35 mouse cellular contexts compared by ENCODE assay signal in genomic region chr3:58512740-58513139, GRCm38 (mm10).
"Had no signal": no experiment of that assay in that cellular context is flagged by ENCODE, and none has a peak within 500 bp of the region (broad histone marks: within the 10 kb centered on the region; RNA-seq: fewer than 3 reads in every experiment).

No protein-coding gene starts in this region.

- H3K4me2 ChIP-seq: heart, embryonic 11.5 days; heart, embryonic 12.5 days; heart, embryonic 13.5 days; heart, embryonic 15.5 days; hindbrain, embryonic 12.5 days; hindbrain, embryonic 13.5 days; hindbrain, embryonic 14.5 days; hindbrain, embryonic 15.5 days; intestine, embryonic 15.5 days; kidney, embryonic 15.5 days had no signal

- ATAC-seq: hindbrain, embryonic 16.5 days; hindbrain, postnatal 0 days; inflammation-experienced regulatory T-cells, adult 6 months; intestine, embryonic 15.5 days; intestine, embryonic 16.5 days; intestine, postnatal 0 days had no signal

- H3K9ac ChIP-seq: heart, embryonic 12.5 days; heart, embryonic 13.5 days; heart, embryonic 15.5 days; hindbrain, embryonic 12.5 days; hindbrain, embryonic 13.5 days; hindbrain, embryonic 14.5 days; hindbrain, embryonic 15.5 days; intestine, embryonic 15.5 days; kidney, embryonic 15.5 days had no signal

- H3K27ac ChIP-seq: heart, embryonic 10.5 days; heart, embryonic 13.5 days; heart, embryonic 15.5 days; hindbrain, embryonic 10.5 days; hindbrain, embryonic 12.5 days; hindbrain, embryonic 13.5 days; hindbrain, embryonic 14.5 days; hindbrain, embryonic 15.5 days; hindbrain, postnatal 0 days; intestine, embryonic 15.5 days; kidney, embryonic 15.5 days; kidney, postnatal 0 days; layer of hippocampus, adult 2 months had no signal

- H3K27me3 ChIP-seq: heart, embryonic 12.5 days; heart, embryonic 13.5 days; heart, embryonic 15.5 days; hindbrain, embryonic 12.5 days; hindbrain, embryonic 13.5 days; hindbrain, embryonic 15.5 days; intestine, embryonic 15.5 days; kidney, embryonic 15.5 days had no signal

- H3K9me3 ChIP-seq: heart, embryonic 10.5 days; heart, embryonic 12.5 days; heart, embryonic 13.5 days; heart, embryonic 15.5 days; hindbrain, embryonic 10.5 days; hindbrain, embryonic 12.5 days; hindbrain, embryonic 13.5 days; hindbrain, embryonic 15.5 days; intestine, embryonic 15.5 days; kidney, embryonic 15.5 days had no signal

- DNase-seq: heart, postnatal 10 days; heart, postnatal 14 days; heart, postnatal 36 days; heart, postnatal 4 days; kidney, adult 11 months; kidney, adult 18-20 months; kidney, adult 2 months; kidney, adult 8-10 months; kidney, adult 9 months; kidney, postnatal 10 days; kidney, postnatal 14 days; kidney, postnatal 25 days; kidney, postnatal 36 days; kidney, postnatal 4 days; layer of hippocampus, adult 9-11 months; layer of hippocampus, postnatal 36 days had no signal

- H3K4me1 ChIP-seq: heart, embryonic 10.5 days; heart, embryonic 13.5 days; heart, embryonic 15.5 days; hindbrain, embryonic 10.5 days; hindbrain, embryonic 12.5 days; hindbrain, embryonic 13.5 days; hindbrain, embryonic 15.5 days; intestine, embryonic 15.5 days; kidney, embryonic 15.5 days had no signal

- H3K36me3 ChIP-seq: heart, embryonic 10.5 days; heart, embryonic 12.5 days; heart, embryonic 13.5 days; heart, embryonic 15.5 days; hindbrain, embryonic 10.5 days; hindbrain, embryonic 12.5 days; hindbrain, embryonic 13.5 days; hindbrain, embryonic 15.5 days; intestine, embryonic 15.5 days; kidney, embryonic 15.5 days had no signal

- H3K4me3 ChIP-seq: heart, embryonic 10.5 days; heart, embryonic 12.5 days; heart, embryonic 13.5 days; heart, embryonic 15.5 days; hindbrain, embryonic 10.5 days; hindbrain, embryonic 12.5 days; hindbrain, embryonic 13.5 days; hindbrain, embryonic 15.5 days; intestine, embryonic 15.5 days; kidney, embryonic 15.5 days; layer of hippocampus, adult 2 months had no signal
